Mouse (Mus musculus) left cerebral cortex, postnatal 25 days (tissue): ENCODE data around the gene Zfp36l1. TPM values are rescaled to one million over a fixed set of nuclear protein-coding genes. Genes with fewer than 3 reads are reported as not detected.
"Not testable (repeated sequence)": the region's sequence is repeated elsewhere in the genome, so short reads cannot be mapped to it uniquely, and the experiment has no call there.

Source experiments
- DNase-seq, 2 experiments: peaks; one replicate each; pipeline ENCODE4 v3.0.0; 2022; ENCODE audit warnings: low spot score in 2 of 2, mixed read lengths in 1 of 2
- intact Hi-C: fragments of 180-260 bp; cut with DNase I; formaldehyde crosslinking; loops from one replicate; pipeline ENCODE4 v1.15.1; 2025
- total RNA-seq, 2 experiments: library from RNA; stranded (reverse); gene quantifications; 2 replicates each; pipeline ENCODE4 v1.2.3; 2021

Zfp36l1 gene
- total RNA-seq, 2 experiments from 2014 or later = 35.3 to 42.8 TPM

DNA sequence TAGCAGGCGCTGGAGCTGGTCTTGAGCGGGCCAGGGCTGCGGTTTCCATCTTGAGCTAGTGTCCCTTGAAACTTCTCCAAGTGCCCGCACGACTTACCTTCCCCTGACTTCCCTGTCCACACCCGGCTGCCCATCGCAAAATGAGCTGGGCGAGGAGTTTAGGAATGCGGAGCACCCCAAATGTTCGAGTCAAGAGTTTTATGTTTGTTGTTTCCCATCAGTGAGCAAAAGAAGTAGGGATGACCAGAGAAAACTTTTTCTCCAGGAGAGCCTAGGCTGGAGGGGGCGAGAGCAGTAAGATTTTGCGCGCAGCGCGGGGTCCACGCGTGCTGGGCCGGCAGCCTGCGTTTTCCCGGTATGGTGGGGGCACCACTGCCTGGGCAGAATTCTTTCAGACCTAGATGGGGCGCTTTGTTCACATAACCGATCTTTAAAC lies 791 bp upstream of the Zfp36l1 start:
- intact Hi-C loops = loop anchor here (2.0 to 5.0 kb wide), 4 partner anchors 19 to 371 kb away; no protein-coding TSS in a partner anchor
- DNase-seq = peak in 1 of 2 experiments; percentile 16

DNA sequence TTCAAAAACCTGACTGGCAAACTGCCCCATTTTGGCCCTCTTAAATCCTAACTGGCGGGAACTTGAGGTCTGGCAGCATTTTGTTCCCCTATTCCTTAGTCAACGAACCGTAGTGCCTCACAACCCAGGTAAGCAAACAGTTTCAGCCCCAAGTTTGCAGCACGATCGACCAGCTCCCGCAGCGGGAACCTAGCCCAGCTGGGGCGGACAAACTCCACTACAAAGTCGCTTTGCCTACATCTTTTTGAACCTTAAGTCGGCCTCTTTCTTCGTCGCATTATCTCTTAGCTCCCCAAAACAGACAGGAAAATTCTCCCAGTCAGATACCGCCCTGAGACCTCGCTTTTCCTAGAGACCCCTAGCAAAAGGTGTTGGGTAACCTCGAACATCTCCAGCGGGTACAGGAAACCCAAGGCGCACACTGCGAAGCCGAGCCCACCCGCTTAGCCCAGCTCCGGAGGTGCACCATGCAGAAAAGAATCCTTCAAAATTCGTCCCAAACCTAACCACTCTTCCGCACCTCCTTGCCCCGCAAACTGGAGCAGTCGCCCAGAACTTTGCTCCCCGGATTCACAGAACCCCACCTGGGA lies 647 bp downstream of the Zfp36l1 start:
- intact Hi-C loops = loop anchor here (5.0 kb wide), 3 partner anchors 145 to 370 kb away; no protein-coding TSS in a partner anchor
- no peak for DNase-seq

DNA sequence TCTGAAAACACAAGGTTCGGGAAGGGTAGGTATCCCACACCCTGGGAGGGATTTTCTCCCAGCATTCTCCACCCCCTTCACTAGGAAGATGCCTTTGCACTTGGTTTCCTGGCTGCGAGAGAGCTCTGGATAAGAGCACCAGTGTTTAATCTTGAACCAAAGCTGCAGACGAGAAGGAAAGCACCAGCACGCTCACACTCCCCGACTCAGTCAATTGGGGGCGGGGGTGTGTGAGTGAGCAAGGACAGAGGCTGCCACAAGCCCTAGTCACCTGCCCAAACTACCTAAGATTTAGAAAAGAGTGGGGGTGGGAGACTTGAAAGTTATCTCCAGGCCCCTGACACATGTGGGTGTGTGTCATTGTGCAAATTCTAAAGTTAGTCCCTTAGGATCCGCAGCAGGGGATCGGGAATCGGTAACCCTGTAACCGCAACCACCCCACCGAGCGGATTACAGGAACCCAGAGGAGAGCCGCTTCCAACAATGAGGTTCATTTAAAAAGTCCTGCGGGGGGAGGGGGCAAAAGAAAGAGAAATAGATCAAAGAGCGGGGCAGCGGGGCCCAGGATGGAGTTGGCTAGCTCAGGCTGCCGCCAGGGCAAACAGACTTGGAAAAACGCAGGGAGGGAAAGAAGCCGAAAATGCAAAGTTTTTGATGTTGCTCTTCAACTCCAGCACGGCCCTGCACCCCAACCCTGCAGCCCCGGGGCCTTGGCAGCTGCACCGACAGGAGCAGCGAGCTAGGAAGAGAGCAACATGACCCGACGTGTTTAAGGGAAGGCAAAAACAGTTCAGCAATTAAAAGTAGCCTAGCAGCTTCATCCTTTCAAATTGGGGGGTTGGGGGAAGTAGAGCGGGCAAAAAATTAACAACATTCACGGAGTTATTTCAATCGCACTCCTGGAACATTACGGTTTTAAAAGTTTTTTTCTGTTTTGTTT lies 1.4 kb downstream of the Zfp36l1 start:
- peak in 1 of 2 experiments; percentile 11 for DNase-seq
- intact Hi-C loops = loop anchor here (2.0 to 5.0 kb wide), 4 partner anchors 144 to 499 kb away; no protein-coding TSS in a partner anchor

DNA sequence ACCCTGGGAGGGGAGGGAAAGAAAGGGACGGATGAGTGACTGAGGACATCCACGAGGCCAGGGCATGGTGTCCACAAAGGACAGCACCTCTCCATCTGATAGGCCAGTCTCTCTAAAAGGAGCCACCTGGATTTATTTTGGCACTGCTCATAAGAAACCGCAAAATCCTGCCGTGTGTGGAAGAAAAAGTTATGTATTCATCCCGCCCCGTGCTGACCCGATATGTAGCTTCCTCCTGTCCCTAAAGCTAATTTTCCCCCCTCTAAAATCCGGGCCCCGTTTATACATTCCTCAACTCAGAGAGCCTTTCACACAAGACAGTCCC lies 2.3 kb downstream of the Zfp36l1 start:
- DNase-seq = no peak
- intact Hi-C loops = loop anchor here (2.0 to 5.0 kb wide), 4 partner anchors 143 to 498 kb away; no protein-coding TSS in a partner anchor

DNA sequence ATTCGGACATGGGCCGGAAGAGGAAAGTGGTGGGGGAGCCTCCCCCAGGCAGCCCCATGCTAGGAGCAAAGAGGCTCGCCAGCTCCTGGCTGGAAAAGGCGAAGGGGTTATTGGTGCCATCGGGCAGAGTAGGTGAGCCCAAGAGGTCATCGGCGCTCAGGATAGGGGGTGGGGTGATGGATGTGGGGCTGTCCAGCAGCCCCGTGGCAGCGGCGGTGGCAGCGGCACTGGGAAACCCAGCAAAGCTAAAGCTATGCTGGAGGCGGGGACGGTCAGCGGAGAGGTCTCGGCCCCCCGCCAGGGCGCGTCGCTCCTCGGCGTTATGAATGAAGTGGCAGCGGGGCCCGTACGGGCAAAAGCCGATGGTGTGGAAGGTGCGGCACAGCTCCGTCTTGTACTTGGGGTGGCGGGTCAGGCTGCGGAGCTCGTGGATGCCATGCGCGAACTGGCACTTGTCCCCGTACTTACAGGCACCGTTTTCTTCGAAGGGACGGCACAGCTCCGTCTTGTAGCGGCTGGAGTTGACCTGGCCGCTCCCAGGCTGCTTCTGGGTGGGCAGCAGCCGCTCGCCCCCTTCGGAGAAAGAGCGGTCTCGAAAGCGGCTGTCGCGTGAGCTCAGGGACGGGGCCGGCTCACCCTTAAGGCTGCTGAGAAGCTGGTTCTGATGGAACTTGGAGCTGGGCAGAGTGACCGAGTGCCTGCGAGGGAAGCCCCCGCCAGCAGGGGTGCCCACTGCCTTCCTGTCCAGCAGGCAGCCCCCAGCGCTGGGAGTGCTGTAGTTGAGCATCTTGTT lies 2.9 kb downstream of the Zfp36l1 start:
- DNase-seq = peak in 1 of 2 experiments; percentile 18
- intact Hi-C loops = loop anchor here (2.0 to 5.0 kb wide), 4 partner anchors 143 to 497 kb away; no protein-coding TSS in a partner anchor

DNA sequence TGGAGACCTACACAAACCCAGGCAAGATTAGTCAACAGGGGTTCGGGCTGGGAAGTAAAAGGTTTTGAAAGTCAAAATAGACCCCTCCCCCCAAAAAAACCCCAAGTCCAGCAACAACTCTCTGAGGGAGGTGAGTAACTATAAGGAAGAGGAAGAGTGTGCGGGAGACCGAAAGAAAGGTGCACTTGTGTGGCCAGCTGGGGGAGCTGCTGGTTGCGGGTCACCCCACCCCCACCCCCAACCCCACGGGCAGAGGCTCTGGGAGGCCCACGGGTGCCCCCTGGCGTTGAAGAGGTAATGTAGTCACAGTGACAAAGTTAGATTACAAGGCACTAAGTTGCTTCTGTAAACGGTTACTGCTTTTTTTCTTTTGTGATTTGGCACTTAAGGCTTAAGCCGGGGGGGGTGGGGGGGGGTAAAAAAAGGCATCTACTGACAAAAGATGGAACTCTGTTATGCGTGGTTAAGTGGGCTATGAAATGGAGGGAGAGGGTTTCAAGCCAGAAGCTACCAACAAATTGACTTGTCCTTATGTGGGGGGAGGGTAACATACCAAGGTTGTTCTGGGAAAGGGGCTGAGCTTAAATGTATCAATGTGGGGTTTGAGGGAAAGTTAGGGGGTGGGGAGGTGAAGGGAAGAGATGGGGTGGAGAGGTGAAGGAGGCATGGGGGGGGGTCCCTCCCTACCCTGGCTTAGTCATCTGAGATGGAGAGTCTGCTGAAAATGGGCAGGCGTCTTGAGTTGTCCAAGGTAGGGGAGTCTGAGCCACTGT lies 3.7 kb downstream of the Zfp36l1 start:
- intact Hi-C loops = not testable (repeated sequence)

DNA sequence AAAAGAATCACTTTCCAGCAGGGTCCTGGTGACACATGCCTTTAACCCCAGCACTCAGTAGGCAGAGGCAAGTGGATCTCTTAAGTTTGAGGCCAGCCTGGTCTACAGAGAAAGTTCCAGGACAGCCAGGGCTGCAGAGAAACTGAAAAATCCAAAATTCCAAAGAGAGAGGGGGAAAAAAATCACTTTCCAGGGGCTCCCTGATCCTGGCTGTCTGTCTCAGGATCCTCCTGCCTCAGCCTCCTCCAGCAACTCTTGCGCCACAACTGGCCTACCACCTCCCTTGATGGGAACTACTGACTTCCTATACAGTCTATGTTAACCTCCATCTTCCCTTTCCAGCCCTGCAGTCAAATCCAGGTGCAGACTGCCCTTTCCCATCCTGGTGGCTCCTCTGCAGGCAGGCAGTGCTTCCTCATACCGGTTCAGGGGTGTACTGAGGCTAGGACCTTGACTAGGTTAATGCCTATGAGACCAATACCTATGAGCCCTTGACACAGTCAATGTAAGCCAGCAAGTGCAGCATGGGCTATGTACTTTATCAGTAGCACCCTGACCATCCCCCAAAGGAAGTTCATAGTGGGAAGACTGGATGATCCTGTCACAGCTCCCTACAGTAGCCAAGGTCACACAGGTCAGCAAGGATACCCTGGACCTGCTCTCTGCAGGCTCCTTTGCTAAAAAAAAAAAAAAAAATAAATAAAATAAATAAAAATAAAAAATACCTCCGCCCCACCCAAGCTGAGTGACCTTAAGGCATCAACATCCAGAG lies 5.7 kb downstream of the Zfp36l1 start:
- intact Hi-C loops = no loop called here

More for the DNA sequence above, 3.7 kb downstream of the Zfp36l1 start:
- peak; percentile 65 to 69 for DNase-seq

DNA sequence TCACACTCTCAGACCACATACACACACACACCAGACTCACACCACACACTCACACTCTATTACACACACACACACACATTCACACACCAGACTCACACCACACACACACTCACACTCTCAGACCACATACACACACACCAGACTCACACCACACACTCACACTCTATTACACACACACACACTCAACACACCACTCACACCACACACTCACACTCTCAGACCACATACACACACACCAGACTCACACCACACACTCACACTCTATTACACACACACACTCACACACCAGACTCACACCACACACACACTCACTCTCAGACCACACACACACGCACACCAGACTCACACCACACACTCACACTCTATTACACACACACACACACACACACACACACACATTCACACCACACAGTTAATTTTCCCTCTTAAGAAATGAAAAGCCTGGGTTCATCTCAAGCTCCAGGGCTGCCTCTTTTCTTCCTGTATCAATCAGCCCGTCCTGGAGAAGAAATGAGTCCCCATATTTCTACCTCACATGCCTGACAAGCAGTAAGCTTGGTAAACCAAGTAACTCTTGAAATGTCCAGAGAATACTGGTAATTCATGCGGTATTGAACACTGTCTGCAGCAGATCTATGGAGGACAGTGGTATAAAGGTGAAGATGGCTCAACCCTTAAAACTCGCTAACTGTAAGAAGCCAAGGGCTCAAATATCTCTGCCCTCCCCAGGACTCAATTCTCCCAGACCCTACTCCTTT lies 6.5 kb downstream of the Zfp36l1 start:
- intact Hi-C loops = no loop called here
- DNase-seq = no peak

More for the DNA sequence above, 5.7 kb downstream of the Zfp36l1 start:
- no peak for DNase-seq

DNA sequence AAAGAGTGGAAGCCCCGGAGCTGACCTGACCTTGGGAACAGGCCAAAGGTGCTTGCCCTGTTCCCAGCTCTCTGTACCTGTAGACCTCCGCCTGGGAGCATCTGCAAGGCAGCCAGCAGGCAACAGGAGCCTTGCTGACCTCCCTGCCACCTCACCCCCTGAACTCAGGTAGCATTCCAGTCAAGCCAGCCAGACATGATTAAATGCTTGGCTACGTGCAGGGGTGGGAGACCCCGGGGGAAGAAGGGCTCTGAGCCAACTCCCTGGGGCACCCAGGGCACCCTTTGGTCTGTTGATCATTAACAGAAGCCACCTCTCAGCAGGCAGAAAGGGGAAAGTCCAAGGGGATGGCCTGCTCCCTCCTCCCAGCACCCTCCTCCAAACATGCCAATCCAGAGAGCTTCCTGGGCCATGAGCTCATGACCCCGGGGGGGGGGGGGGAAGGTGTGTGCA lies 9.3 kb downstream of the Zfp36l1 start:
- DNase-seq = no peak
- intact Hi-C loops = no loop called here

DNA sequence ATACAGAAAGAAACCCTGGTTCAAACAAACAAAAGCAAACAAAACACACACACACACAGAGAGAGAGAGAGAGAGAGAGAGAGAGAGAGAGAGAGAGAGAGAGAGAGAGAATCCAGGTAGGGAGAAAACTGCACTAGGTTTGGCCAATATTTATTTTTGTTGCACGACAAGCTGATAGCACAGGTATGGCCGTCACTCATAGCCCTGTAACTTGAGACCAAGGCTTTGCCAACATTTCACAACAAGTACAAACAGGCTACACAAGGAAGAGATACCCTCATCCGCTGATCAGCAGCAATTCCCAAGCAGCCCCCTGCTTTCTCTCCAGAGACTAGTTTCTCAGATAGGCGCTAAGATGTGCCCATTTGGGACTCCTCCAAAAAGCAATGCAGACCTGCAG lies 9.7 kb downstream of the Zfp36l1 start:
- intact Hi-C loops = no loop called here
- DNase-seq = no peak

DNA sequence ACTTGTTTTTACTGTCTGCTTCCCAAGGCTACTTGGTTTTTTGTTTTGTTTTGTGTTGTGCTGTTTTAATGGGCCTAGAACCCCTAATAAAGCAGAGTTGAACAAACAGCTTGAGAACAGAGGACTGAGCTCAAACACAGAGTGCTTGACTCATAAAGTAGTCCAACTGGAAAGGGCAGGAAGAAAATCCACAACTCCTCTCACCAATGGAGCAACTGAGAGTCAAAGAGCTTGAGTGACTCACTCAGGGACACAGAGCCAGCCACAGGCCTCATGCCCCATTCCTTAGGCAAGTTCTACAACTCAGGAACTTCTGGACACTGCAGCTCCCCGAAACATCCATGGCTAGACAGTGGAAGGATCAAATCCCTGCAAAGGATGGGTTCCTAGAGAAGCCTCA lies 14.0 kb downstream of the Zfp36l1 start:
- intact Hi-C loops = no loop called here
- no peak for DNase-seq

DNA sequence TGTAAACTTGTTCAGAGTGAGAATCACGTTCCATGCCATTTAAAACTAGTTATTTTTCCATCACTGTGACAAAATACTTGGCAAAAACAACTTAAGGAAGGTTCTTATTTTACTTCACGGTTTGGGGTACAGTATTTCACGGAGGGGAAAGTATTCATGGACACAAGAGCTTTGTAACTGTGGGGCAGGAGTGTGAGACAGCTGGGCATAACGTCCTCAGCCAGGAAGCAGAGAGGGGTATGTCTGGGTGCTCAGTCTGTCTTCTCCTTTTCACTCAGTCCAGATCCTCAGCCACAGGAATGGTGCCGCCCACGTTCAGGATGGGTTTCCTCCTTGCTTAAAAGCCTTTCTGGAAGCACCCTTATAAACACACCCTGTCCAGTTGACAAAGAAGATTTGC lies 16.1 kb downstream of the Zfp36l1 start:
- no peak for DNase-seq
- intact Hi-C loops = no loop called here

DNA sequence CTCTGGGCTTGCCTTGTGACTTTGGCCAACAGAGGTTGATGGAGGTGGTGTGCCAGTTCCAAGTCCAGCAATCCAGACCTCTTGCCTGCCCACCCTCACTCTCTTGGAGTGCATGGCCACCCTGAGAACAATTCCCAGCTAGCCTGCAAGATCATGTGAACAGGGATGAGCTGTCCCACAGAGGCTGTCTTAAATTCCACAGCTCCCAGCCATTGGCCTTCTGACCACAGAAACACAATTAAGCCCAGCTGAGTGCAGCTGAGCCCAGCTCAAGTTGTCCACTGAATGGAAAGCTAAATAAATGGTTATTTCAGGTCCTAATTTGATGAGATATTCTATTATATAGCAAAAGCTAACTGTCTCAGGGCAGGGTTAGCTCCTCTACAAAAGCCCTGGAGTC lies 20.0 kb downstream of the Zfp36l1 start:
- DNase-seq = no peak
- intact Hi-C loops = no loop called here

DNA sequence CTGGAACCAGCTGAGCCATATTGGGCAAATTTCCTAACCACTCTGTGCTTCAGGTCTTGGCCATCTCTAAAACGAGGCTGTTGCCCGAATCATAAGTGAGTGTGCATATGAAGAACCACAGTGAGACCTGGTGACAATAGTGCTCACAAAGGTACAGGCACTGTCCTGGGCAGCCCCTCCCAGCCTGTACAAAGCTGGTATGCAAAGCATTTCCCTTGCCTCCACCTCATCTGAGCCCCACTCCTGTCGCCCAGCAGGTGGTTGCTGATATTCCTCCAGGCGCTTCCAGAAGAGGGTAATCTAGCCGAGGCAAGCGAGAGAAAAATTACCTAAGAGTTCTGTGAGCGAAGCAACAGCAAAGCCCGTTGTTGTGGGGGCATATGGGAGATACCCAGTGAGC lies 21.7 kb downstream of the Zfp36l1 start:
- intact Hi-C loops = no loop called here
- no peak for DNase-seq

DNA sequence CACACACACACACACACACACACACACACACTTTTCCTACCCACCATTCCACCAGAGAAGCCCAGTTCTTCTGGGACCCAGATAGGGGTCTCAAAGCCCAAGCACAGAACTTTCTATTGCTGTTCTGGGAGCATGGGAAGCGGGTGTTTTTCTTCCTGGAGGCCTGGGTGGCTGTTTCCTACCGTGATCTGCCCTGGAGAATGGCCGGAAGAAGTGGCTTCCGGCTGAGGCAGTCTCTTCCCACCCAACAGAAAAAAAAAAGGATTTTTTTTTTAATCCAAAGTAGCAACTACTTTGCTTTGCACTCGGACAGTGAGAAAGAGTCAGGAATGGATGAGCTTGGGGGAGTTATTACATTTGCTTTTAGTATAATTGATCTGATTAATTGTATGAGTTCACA lies 22.3 kb downstream of the Zfp36l1 start:
- no peak for DNase-seq
- intact Hi-C loops = no loop called here

DNA sequence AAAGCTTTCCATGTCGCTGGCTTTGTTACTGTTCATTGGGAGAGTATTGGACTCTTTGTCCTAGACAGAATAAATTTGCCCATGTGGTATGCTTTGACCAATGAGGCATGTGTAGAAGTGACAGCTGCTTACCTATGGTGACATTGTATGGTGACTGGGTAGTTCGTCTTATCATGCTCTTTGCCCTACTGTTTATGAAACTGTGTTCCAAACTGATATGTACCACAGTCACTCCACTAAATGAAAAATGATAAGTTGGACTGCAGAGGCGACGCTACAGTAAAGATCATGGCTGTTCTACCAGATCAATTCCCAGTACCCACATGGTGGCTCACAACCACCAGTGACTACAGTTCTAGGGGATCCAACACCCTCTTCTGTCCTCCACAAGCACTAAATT lies 24.7 kb downstream of the Zfp36l1 start:
- no peak for DNase-seq
- intact Hi-C loops = no loop called here

DNA sequence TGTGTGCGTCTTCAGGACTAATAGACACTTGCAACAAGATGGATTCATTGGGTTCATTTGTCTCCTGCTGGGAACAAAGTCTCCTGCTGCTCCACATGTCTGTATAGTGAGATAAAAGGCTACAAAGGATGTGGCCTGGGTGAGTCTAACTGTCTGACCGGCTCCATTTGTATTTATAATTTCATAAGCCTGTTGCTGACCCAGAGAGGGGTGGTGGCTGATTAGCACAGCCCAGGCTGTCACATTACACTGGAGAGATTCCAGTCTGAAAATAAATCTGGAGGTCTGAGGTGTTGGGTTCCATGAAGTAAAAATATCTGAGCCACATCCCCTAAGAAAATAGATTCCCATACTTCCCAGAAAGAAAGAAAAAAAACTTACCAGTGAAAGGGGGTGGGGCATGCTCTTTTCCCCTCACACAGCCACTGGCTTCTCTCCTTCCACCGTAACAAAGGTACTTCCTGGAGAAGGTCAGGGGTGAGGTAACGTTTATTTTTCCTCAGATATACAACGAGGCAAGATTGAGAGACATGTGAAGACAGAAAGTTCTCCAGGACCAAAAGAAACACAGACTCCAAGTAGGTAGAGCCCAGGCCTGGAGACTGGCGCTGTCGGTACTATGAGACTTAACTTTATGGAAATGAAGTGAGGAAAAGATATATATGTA lies 28.2 kb downstream of the Zfp36l1 start:
- DNase-seq = no peak
- intact Hi-C loops = no loop called here
